Comparison of ENCODE assay signal across 16 mouse cellular contexts in genomic region chr3:137465953-137466352, GRCm38 (mm10).
A peak's percentile ranks its signal among the peaks of the same experiment; 100 is the strongest.
DNase-seq lines count a peak whose midpoint lies in the region; ATAC-seq and TF ChIP-seq lines count a peak whose summit lies in the region.
"Had no signal": no experiment of that assay in that cellular context is flagged by ENCODE, and none has a peak within 500 bp of the region (broad histone marks: within the 10 kb centered on the region; RNA-seq: fewer than 3 reads in every experiment).

No protein-coding gene starts in this region.

- DNase-seq in left cerebral cortex, adult 2 months (ENCODE audit: extremely low spot score in 1 of 2, low spot score in 2 of 2), result no peak
- no peak for DNase-seq in left cerebral cortex, adult 11 months (ENCODE audit: low spot score)
- DNase-seq in cerebellum, adult 18-20 months, result peak; percentile 20 to 37
- peak; percentile 39 for DNase-seq in cerebellum, adult 9-11 months
- DNase-seq in limb, embryonic 10.5 days (ENCODE audit: low spot score), result no peak
- DNase-seq: forebrain, postnatal 0 days; gastrocnemius, postnatal 36 days; lung, adult 18-20 months; lung, postnatal 14 days; right cerebral cortex, postnatal 4 days; thymus, postnatal 14 days had no signal

- no peak overlapping the region for H3K4me2 ChIP-seq in midbrain, embryonic 15.5 days
- no peak overlapping the region for H3K4me2 ChIP-seq in kidney, embryonic 15.5 days
- H3K4me2 ChIP-seq: embryonic facial prominence, embryonic 15.5 days had no signal

- 0 out of 2 replicates have a peak, but pooled peaks have one; percentile 42 for ATAC-seq in midbrain, embryonic 15.5 days (replicated peaks)
- ATAC-seq in kidney, embryonic 15.5 days (replicated peaks; ENCODE audit: low FRiP score), result no peak
- ATAC-seq: forebrain, postnatal 0 days; intestine, postnatal 0 days had no signal

- H3K9me3 ChIP-seq in midbrain, embryonic 15.5 days, result no peaks in the 10 kb centered on the region
- H3K9me3 ChIP-seq in kidney, embryonic 15.5 days (replicated peaks), result no peaks in the 10 kb centered on the region
- no peaks in the 10 kb centered on the region for H3K9me3 ChIP-seq in limb, embryonic 10.5 days (replicated peaks)
- H3K9me3 ChIP-seq: embryonic facial prominence, embryonic 15.5 days; forebrain, embryonic 10.5 days had no signal

- no peaks in the 10 kb centered on the region for H3K27me3 ChIP-seq in midbrain, embryonic 15.5 days (replicated peaks)
- H3K27me3 ChIP-seq in kidney, embryonic 15.5 days, result no peaks in the 10 kb centered on the region
- H3K27me3 ChIP-seq in limb, embryonic 10.5 days (ENCODE audit: low read depth, poor library complexity, severe bottlenecking), result no peaks in the 10 kb centered on the region
- H3K27me3 ChIP-seq: embryonic facial prominence, embryonic 15.5 days had no signal

- no peaks in the 10 kb centered on the region for H3K4me1 ChIP-seq in midbrain, embryonic 15.5 days
- H3K4me1 ChIP-seq in kidney, embryonic 15.5 days, result no peaks in the 10 kb centered on the region
- no peaks in the 10 kb centered on the region for H3K4me1 ChIP-seq in limb, embryonic 10.5 days
- H3K4me1 ChIP-seq: embryonic facial prominence, embryonic 15.5 days; forebrain, embryonic 10.5 days had no signal

- no peaks in the 10 kb centered on the region for H3K36me3 ChIP-seq in midbrain, embryonic 15.5 days (replicated peaks)
- no peaks in the 10 kb centered on the region for H3K36me3 ChIP-seq in kidney, embryonic 15.5 days
- no peaks in the 10 kb centered on the region for H3K36me3 ChIP-seq in limb, embryonic 10.5 days
- H3K36me3 ChIP-seq: embryonic facial prominence, embryonic 15.5 days; forebrain, embryonic 10.5 days had no signal

- WGBS in midbrain, embryonic 15.5 days, result 41% methylated on average over 4 of the region's 4 CpGs
- WGBS in kidney, embryonic 15.5 days, result 56% methylated on average over 4 of the region's 4 CpGs
- 84% methylated on average over 4 of the region's 4 CpGs for WGBS in limb, embryonic 10.5 days

- no peak overlapping the region for H3K9ac ChIP-seq in midbrain, embryonic 15.5 days
- no peak overlapping the region for H3K9ac ChIP-seq in kidney, embryonic 15.5 days
- H3K9ac ChIP-seq: embryonic facial prominence, embryonic 15.5 days; forebrain, postnatal 0 days had no signal

- intact Hi-C loops in left cerebral cortex, adult 2 months (cut with DNase I), result no loop called here

- TF ChIP-seq CTCF in left cerebral cortex, adult 2 months (IDR thresholded peaks at IDR 0.05), result no peak

- H3K4me3 ChIP-seq in left cerebral cortex, adult 2 months, result no peak overlapping the region
- no peak overlapping the region for H3K4me3 ChIP-seq in midbrain, embryonic 15.5 days
- H3K4me3 ChIP-seq in kidney, embryonic 15.5 days (replicated peaks), result no peak overlapping the region
- H3K4me3 ChIP-seq in limb, embryonic 10.5 days, result no peak overlapping the region
- H3K4me3 ChIP-seq: embryonic facial prominence, embryonic 15.5 days; forebrain, embryonic 10.5 days had no signal

- H3K27ac ChIP-seq in left cerebral cortex, adult 2 months, result peak overlapping the region; percentile 60; the same call in 1 of the 2 replicates
- H3K27ac ChIP-seq in midbrain, embryonic 15.5 days, result no peak overlapping the region
- H3K27ac ChIP-seq in kidney, embryonic 15.5 days, result no peak overlapping the region
- H3K27ac ChIP-seq in limb, embryonic 10.5 days, result no peak overlapping the region
- H3K27ac ChIP-seq: embryonic facial prominence, embryonic 15.5 days; forebrain, embryonic 10.5 days had no signal

Comparison
In these comparisons a context has a peak if more than half of its experiments do, and no peak if none do; other contexts are left out.
1. DNase-seq: peak in cerebellum, adult 18-20 months (2 of 2) and cerebellum, adult 9-11 months (single experiment); none in left cerebral cortex, adult 2 months (0 of 2), left cerebral cortex, adult 11 months (single experiment) and limb, embryonic 10.5 days (single experiment).